ENCODE assay signal across 8 mouse cellular contexts in the genomic region with DNA sequence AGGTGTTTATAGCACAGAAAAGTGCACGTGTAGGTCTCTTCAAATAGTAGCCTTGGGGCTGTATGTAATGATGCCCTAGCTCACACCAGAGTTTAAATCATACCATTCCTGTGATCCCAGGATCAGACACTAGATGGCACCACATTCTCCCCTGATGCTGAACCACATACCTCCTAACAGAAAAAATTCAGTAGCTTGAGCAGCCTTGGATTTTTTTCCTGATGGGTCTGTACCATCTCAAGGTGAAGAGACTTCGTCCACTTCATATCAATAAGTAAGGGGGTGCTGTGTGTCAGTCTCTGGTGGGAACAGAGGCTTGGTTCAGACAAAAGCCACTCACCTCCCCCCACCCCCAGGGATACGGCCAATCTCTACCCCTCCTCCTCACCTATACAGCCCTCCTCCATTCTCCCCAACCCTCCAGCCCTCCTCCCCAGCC. TPM values are rescaled to one million over a fixed set of nuclear protein-coding genes. Genes with fewer than 3 reads are reported as not detected.
DNase-seq lines count a peak whose midpoint lies in the region; ATAC-seq and TF ChIP-seq lines count a peak whose summit lies in the region.

No protein-coding gene starts in this region.

- no peaks in the 10 kb centered on the region for H3K4me1 ChIP-seq in limb, embryonic 13.5 days
- no peaks in the 10 kb centered on the region for H3K4me1 ChIP-seq in midbrain, embryonic 15.5 days
- H3K4me1 ChIP-seq in stomach, embryonic 14.5 days (ENCODE audit: control insufficient read depth, insufficient read depth, low read length): 0 out of 2 replicates have a peak, but pooled peaks cover 2% of the 10 kb centered on the region

- no peak overlapping the region for H3ac ChIP-seq in C2C12 (ENCODE audit: control insufficient read depth, insufficient read length, low read depth)

- 13% methylated on average over 3 of the region's 3 CpGs for WGBS in limb, embryonic 13.5 days
- 35% methylated on average over 3 of the region's 3 CpGs for WGBS in midbrain, embryonic 15.5 days
- 18% methylated on average over 3 of the region's 3 CpGs for WGBS in stomach, embryonic 14.5 days

- H3K4me3 ChIP-seq in C2C12 (ENCODE audit: insufficient read depth, poor library complexity, severe bottlenecking): no peak overlapping the region
- H3K4me3 ChIP-seq in limb, embryonic 13.5 days: no peak overlapping the region
- no peak overlapping the region for H3K4me3 ChIP-seq in midbrain, embryonic 15.5 days
- no peak overlapping the region for H3K4me3 ChIP-seq in stomach, embryonic 14.5 days (ENCODE audit: low read depth, low read length)

- no peaks in the 10 kb centered on the region for H3K36me3 ChIP-seq in C2C12 (ENCODE audit: control insufficient read depth, insufficient read depth)
- H3K36me3 ChIP-seq in limb, embryonic 13.5 days: no peaks in the 10 kb centered on the region
- no peaks in the 10 kb centered on the region for H3K36me3 ChIP-seq in midbrain, embryonic 15.5 days (replicated peaks)
- H3K36me3 ChIP-seq in stomach, embryonic 14.5 days (ENCODE audit: control insufficient read depth, insufficient read depth, low read length): no peaks in the 10 kb centered on the region

- peak; percentile 40 for TF ChIP-seq CTCF in C2C12 (IDR thresholded peaks at IDR 0.05; ENCODE audit: control insufficient read depth, insufficient read depth, insufficient read length)

- no peaks in the 10 kb centered on the region; the same call in 1 of the 2 replicates for H3K9me3 ChIP-seq in limb, embryonic 13.5 days
- no peaks in the 10 kb centered on the region for H3K9me3 ChIP-seq in midbrain, embryonic 15.5 days
- no peaks in the 10 kb centered on the region for H3K9me3 ChIP-seq in stomach, embryonic 14.5 days (ENCODE audit: control insufficient read depth, low read depth, low read length)

- no peaks in the 10 kb centered on the region for H3K27me3 ChIP-seq in C2C12 (ENCODE audit: control insufficient read depth, insufficient read depth, insufficient read length)
- no peaks in the 10 kb centered on the region for H3K27me3 ChIP-seq in limb, embryonic 13.5 days
- no peaks in the 10 kb centered on the region for H3K27me3 ChIP-seq in midbrain, embryonic 15.5 days (replicated peaks)
- no peaks in the 10 kb centered on the region for H3K27me3 ChIP-seq in stomach, embryonic 14.5 days (ENCODE audit: control insufficient read depth, insufficient read depth, low read length)

- no peak overlapping the region for H3K4me2 ChIP-seq in limb, embryonic 13.5 days (replicated peaks)
- no peak overlapping the region for H3K4me2 ChIP-seq in midbrain, embryonic 15.5 days
- H3K4me2 ChIP-seq in stomach, embryonic 14.5 days (replicated peaks; ENCODE audit: low read depth, low read length): no peak overlapping the region

- H3K79me2 ChIP-seq in C2C12 (ENCODE audit: control insufficient read depth, insufficient read depth): no peaks in the 10 kb centered on the region

- H3K27ac ChIP-seq in limb, embryonic 13.5 days: no peak overlapping the region
- H3K27ac ChIP-seq in midbrain, embryonic 15.5 days: no peak overlapping the region
- H3K27ac ChIP-seq in stomach, embryonic 14.5 days (ENCODE audit: low read length): no peak overlapping the region

- no peak overlapping the region for H3K9ac ChIP-seq in limb, embryonic 13.5 days
- no peak overlapping the region for H3K9ac ChIP-seq in midbrain, embryonic 15.5 days
- no peak overlapping the region for H3K9ac ChIP-seq in stomach, embryonic 14.5 days (replicated peaks; ENCODE audit: low read depth, low read length)

- peak; percentile 57 for ATAC-seq in limb, embryonic 13.5 days (ENCODE audit: low FRiP score, low read depth)
- peak; percentile 77 for ATAC-seq in midbrain, embryonic 15.5 days (replicated peaks)
- peak; percentile 66; the same call in 1 of the 2 replicates for ATAC-seq in stomach, embryonic 14.5 days (ENCODE audit: insufficient number of reproducible peaks, insufficient read depth, low FRiP score, low read depth)

- DNase-seq in adrenal gland, adult 18-20 months (ENCODE audit: low spot score in 2 of 2): peak; percentile 70 to 75
- peak; percentile 93 for DNase-seq in embryo, embryonic 10.5 days (ENCODE audit: low spot score)
- peak; percentile 84 for DNase-seq in heart, adult 8-10 months (ENCODE audit: low spot score)
- peak; percentile 86 for DNase-seq in kidney, adult 9 months

- no peaks in the 10 kb centered on the region for H3K79me3 ChIP-seq in C2C12 (ENCODE audit: low read depth)

TF ChIP-seq in C2C12, 6 proteins besides CTCF, POLR2A, EP300 and RAD21:
- TF ChIP-seq MYOD1 (IDR thresholded peaks at IDR 0.05; ENCODE audit: control insufficient read depth, insufficient read length, low read depth): no peak
- no peak for TF ChIP-seq MAX (IDR thresholded peaks at IDR 0.05)
- no peak for TF ChIP-seq FOSL1 (IDR thresholded peaks at IDR 0.05; ENCODE audit: insufficient read depth, low read length, poor library complexity, severe bottlenecking)
- no peak for TF ChIP-seq CEBPB (IDR thresholded peaks at IDR 0.05; ENCODE audit: low read depth)
- no peak for TF ChIP-seq USF1 (IDR thresholded peaks at IDR 0.05; ENCODE audit: low read depth)
- TF ChIP-seq MYOG (IDR thresholded peaks at IDR 0.05; ENCODE audit: control insufficient read depth, extremely low read depth, insufficient read length): no peak

RNA-seq across cellular contexts. Expression of a gene that starts 18.3 kb away (rescaled TPM):
- polyA plus RNA-seq in C2C12 (2012; fragmentation: generic; extraction: Trizol): 106 TPM
- 10 to 100 TPM; 26.0 to 34.3 TPM for total RNA-seq in adrenal gland, adult 18-20 months (2021)
- 10 to 100 TPM; 18.2 to 26.3 (median 22.8) TPM for total RNA-seq in heart, adult 8-10 months (2022)
- polyA plus RNA-seq in limb, embryonic 13.5 days (2015; fragmentation: Nextera tagmentation; extraction: Ambion mirVana): 117 and 120 TPM in 2 replicates
- polyA plus RNA-seq in midbrain, embryonic 15.5 days (2015; fragmentation: Nextera tagmentation; extraction: Ambion mirVana): 53.2 and 56.3 TPM in 2 replicates
- 89.3 and 114 TPM in 2 replicates for polyA plus RNA-seq in stomach, embryonic 14.5 days (2014; fragmentation: Nextera tagmentation; extraction: Ambion mirVana)
